Mouse (Mus musculus) cerebellum, postnatal 10 days (tissue): Measurements from ENCODE around the gene Slc27a2.
"Not testable (repeated sequence)": the region's sequence is repeated elsewhere in the genome, so short reads cannot be mapped to it uniquely, and the experiment has no call there.

Experiments used
- DNase-seq, 2 experiments: peaks; one replicate each; pipeline ENCODE4 v3.0.0; 2021; ENCODE audit warnings: mixed read lengths in 2 of 2

Slc27a2 gene

DNA sequence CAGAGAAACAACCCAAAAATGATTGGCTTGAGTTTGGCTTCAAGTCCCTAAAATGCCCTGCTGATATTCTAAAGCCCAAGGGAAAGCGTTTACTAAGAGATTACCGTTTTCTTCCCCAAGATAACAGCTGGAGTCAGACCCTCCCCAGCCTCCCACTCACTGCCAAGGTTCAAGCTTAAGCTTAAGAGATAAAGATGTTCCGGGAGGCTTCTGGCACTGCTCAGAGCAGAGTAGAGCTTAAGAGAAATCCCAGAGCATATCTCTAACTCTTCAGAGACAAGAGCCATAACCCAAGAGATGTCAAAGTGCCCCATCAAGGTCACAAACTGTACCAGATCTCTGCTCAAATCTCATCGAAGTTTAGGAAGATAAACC lies 54.5 kb downstream of the Slc27a2 start:
- no peak for DNase-seq

DNA sequence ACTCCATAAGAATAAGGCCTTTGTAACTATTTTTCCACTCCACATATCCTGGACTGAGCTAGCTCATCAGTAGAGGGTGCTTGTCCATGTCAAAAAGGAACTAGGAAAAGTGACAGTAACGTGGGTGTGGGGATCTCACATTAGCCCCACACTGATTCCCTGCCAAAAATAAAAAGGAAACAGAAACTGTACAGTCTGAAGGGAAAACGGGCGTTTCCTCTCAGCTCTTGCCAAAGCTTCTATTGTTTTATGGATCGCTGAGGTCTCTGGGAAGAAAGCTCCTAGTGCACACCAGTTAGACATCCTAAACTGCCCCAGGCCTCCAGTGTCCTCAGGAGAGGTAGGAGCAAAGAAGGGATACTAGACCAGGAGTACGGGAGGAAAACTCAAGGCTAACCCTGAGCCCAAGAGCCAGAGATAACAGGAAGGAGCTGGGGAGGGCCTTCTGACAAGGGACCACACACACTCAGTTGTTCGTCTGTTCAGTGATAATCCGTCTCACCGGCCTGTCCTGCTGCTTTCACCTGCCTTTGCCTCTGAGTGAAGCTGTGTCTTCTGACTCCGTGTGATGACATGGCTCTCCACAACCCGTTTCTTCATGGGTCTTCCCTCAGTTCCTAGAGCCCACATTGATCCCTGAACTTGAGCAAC lies 55.5 kb downstream of the Slc27a2 start:
- DNase-seq = no peak

DNA sequence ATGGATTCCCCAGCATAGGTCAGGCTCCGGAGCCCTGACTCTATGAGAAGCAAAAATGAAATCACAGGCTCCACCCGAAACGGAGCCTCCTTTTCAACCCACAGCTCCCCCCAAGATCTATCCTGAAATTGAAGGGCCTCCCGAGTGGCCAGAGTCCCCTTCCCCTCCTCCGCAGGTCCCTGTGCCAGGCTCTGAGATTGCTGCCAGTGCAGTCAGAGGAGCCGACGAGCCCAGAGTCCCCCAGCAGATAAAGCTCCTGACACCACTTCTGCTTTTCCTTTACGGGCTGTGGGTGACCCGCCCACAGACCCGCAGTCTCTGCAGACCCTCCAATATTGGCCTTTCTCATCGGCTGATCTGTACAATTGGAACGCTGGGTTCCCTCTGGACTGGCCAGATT lies 57.4 kb downstream of the Slc27a2 start:
- DNase-seq = not testable (repeated sequence)

DNA sequence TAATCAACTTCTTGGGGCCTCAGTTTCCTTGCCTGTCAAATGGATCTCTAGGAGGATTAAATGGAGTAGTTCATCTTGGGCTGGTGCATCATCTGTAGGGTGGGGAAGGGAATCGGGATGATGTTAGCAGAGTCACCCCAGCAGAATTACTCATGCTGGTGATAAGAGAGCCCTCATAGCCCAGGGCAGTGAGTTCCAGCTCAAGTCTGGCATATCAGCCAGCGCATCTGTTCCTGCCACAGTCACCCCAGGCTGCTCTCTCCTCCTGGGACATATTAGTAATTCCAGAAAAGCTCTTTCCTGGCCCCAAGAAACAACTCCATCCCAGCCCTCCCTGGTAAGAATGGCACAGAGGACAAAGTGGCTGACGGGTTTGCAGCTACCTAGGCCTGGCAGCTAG lies 63.1 kb downstream of the Slc27a2 start:
- DNase-seq = no peak

DNA sequence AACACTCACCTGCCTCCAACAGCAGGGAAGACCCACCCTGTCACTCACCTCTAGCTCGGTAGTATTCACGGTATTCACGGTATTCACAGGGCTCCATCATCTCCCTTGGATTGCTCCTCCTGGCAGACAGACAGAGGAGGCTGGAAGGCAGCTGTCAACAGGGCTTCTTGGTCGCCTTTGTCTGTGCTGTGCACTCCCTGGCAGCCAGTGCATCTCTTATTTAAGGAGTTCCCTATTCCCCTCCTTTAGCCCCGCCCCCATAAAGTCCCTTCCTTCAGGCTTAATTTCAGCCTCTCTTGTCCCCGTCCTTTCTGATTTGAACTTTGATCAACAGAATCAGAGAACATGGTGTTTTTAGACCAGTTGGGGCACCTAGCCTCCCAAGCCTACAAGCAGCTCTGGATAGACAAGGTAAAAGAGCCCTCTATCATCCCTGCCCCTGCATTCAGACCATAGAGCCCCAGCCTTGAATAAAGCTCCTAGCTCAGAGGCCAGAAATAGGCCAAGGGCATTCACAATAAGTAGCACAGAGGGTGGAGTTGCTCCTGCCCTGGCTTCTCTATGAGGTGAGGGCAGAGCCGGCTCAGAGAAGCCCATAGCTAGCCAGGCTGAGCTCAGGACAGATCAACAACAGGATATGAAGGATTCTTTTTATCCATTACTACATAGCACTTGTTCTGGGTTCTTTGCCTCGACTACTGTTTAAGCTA lies 66.4 kb downstream of the Slc27a2 start:
- DNase-seq = peak; percentile 16 to 23

- no peak for DNase-seq
These were observed 67.1 kb downstream of the Slc27a2 start, which contains the start of gene Hdc for GRCm38 (mm10) chr2:126619249-126619704. Gene Hdc (minus strand): TSS chr2:126619299.

GRCm38 (mm10) chr2:126622455-126622854 lies 70.2 kb downstream of the Slc27a2 start:
- DNase-seq = no peak

- peak; percentile 77 to 79 for DNase-seq
These were observed 70.9 kb downstream of the Slc27a2 start for GRCm38 (mm10) chr2:126623138-126623537.

DNA sequence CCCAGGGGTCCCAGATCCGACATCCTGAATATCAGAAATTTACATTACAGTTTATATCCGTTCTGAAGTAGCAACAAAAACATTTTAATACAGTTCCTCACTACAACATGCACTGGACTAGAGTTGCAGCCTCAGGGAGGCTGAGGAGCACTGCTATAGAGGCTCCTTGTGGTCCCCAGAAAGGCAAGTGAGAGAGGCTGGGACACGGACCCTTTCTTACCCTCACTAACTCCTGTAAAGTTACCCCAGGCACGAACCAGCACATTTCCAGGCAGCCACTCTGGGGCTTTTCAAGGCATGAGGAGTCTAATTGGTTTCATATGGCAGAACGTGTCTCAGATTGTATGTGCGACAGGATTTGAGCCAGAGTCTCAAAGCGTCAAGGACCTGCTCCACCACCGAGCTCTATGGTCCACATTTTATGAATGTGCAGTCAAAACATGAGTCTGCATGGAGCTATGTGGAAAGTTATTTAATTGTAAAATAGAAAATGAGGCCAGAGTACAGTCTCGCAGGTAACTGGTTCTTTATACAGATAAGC lies 76.3 kb downstream of the Slc27a2 start:
- no peak for DNase-seq

DNA sequence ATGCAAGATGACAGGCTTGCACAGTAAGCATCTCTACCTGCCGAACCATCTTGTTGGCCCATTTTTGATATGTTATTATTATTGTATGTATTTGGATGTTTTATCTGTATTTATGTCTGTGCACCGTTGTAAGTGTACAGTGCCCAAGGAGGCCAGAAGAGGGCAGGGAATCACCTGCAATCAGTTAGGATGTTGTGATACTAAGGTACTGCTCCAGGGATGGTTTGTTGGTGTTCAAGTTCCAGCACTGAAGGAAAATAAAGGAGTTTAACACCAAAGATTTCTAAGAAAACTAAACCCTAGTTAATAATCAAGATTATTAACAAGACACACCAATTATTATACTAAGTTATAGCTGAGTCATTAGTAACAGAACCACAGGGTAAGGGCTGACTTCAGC lies 81.0 kb downstream of the Slc27a2 start:
- no peak for DNase-seq

DNA sequence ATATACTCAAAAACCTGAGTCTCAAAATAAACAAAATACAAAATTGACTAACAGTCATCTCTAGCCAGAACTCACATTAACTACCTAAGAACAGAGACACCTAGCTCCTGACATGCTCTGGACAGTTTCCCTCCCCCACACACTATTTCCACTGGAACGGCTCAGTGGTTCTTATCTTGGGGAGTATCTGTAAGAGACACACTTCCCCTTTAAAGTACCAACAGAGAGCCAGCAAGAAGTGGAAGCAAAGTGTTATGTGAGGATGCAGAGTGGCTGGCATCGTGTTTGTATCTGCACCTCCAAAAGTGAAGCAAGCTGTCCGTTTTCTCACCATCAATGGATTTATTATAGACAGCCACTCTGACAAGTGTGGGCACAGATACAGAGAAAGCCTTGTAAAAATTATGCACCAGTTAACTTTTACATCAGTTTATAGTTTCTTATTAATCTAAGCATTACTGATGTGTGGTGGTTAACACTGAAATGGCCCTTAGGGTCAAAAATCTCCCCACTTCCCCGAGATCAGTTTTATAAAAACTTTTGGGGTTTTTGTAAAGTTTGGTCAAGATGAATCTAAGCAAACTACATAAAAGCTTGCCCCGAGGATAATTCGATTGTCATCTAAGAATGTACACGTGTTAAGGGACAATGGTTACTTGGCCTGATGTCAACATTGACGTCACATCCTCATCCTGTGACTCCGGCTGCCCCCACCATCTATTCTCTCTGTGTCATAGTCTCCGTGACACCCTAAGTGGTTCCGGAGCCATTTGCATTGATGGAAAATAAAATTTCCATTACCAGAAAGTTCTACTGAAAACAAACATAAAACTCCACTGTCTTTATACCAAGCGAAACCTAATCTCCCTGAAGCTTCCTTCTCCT lies 84.0 kb downstream of the Slc27a2 start:
- no peak for DNase-seq
